Mouse (Mus musculus) forebrain, embryonic 14.5 days (tissue): ENCODE results near the gene Rtn4ip1. TPM values are rescaled to one million over a fixed set of nuclear protein-coding genes. Genes with fewer than 3 reads are reported as not detected.

Experiments
- ATAC-seq: fragments of 200-750 bp; cut with Nextera tagmentation; 2 replicates; pipeline ENCODE4 v1.8.0; 2017; ENCODE audit warnings: mild to moderate bottlenecking, moderate library complexity
- DNase-seq: peaks from one replicate; pipeline ENCODE4 v3.0.0-alpha.2; 2015; ENCODE audit warnings: low spot score
- H3K27ac ChIP-seq: fragments of 300-500 bp; sonication (generic); 2 replicates; pipeline ENCODE4 v1.5.1; 2014; ENCODE audit warnings: low read depth, mild to moderate bottlenecking, control low read depth, low read length, moderate library complexity
- H3K27me3 ChIP-seq: fragments of 300-500 bp; sonication (generic); replicated peaks from 2 replicates; pipeline ENCODE4 v1.6.1; 2014; ENCODE audit warnings: low read length, control low read depth, mixed read lengths; ENCODE audit not compliant: control insufficient read depth, insufficient read depth
- H3K36me3 ChIP-seq: fragments of 300-500 bp; sonication (generic); 2 replicates; pipeline ENCODE4 v1.6.1; 2014; ENCODE audit warnings: low read length, control low read depth; ENCODE audit not compliant: control insufficient read depth, insufficient read depth
- H3K4me1 ChIP-seq: fragments of 300-500 bp; sonication (generic); 2 replicates; pipeline ENCODE4 v1.6.1; 2014; ENCODE audit warnings: antibody characterized with exemption, low read length, control low read depth; ENCODE audit not compliant: control insufficient read depth, insufficient read depth
- H3K4me2 ChIP-seq: fragments of 300-500 bp; sonication (generic); 2 replicates; pipeline ENCODE4 v1.6.1; 2014; ENCODE audit warnings: mild to moderate bottlenecking, control low read depth, low read length
- H3K4me3 ChIP-seq: fragments of 300-500 bp; sonication (generic); 2 replicates; pipeline ENCODE4 v1.5.1; 2014; ENCODE audit warnings: low read depth, low read length, control low read depth
- H3K9ac ChIP-seq: fragments of 300-500 bp; sonication (generic); 2 replicates; pipeline ENCODE4 v1.6.1; 2014; ENCODE audit warnings: mild to moderate bottlenecking, low read length, control low read depth, moderate library complexity
- H3K9me3 ChIP-seq: fragments of 300-500 bp; sonication (generic); replicated peaks from 2 replicates; pipeline ENCODE4 v1.6.1; 2016; ENCODE audit warnings: low read length, control low read depth, mixed read lengths; ENCODE audit not compliant: control insufficient read depth
- WGBS: fragments of 180-500 bp; shearing (Covaris S2); extraction: QIAGEN DNeasy Blood & Tissue Kit; methylation state at CpG from one replicate; pipeline ENCODE4 v1.1.7; 2014; 5-methylcytosine and 5-hydroxymethylcytosine counted together
- polyA plus RNA-seq: library from polyadenylated mRNA; unstranded; fragments of >200 nt; fragmentation: Nextera tagmentation; extraction: Ambion mirVana; gene quantifications from 2 replicates; pipeline ENCODE4 v1.2.1, GENCODE M21; 2014

Rtn4ip1 gene
- polyA plus RNA-seq, 1 experiment from 2014 or later: 19.9 TPM

- Histone ChIP-seq H3K9me3 (no peaks in the 10 kb centered on the region), H3K9ac (peak overlapping the region; percentile 37), H3K4me3 (peak overlapping the region; percentile 45), H3K4me1 (peaks cover 7% of the 10 kb centered on the region; the same call in 1 of the 2 replicates), H3K27me3 (peaks cover 49% of the 10 kb centered on the region), H3K27ac (no peak overlapping the region), H3K36me3 (no peaks in the 10 kb centered on the region), H3K4me2 (peak overlapping the region; percentile 67)
- DNase-seq: peak; percentile 50
- under 1% methylated on average over 63 of the region's 68 CpGs for WGBS
- ATAC-seq: peak; percentile 54
Measured at GRCm38 (mm10) chr10:44003551-44004151, 102.0 kb downstream of the Rtn4ip1 start.

DNA sequence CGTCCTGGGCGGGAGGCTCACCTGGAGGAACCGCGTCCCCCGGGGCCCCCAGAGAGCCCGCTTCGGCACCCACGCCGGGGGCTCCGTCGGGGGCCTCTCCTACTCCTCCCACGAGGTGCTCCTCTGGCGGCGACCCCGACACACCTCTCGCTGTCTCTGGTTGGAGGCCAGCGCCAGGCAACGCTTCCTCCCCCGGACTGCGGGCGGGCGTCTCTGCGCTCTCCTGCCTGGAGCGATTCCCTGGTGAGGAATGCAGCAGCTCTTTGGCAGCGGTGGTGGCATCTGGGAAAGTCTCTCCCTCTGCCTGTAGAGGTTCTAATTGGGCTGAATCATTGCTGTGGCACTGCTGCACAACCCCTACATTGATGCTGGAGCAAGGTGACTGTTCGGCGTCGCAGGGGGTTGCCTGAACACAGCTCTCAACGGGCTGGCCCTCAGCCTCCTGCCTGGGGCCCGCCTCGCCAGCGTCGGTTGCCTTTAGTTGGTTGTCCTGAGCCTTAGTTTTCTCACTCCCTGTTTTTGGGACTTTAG lies 102.7 kb downstream of the Rtn4ip1 start:
- no peak overlapping the region for H3K9ac ChIP-seq
- H3K9me3 ChIP-seq: no peaks in the 10 kb centered on the region
- no peaks in the 10 kb centered on the region for H3K36me3 ChIP-seq
- ATAC-seq: no peak; the same call in 1 of the 2 replicates
- peaks cover 7% of the 10 kb centered on the region; the same call in 1 of the 2 replicates for H3K4me1 ChIP-seq
- peak; percentile 22 for DNase-seq
- WGBS: 1% methylated on average over 32 of the region's 33 CpGs
- peak overlapping the region; percentile 67 for H3K4me2 ChIP-seq
- H3K4me3 ChIP-seq: peak overlapping the region; percentile 45
- peaks cover 49% of the 10 kb centered on the region for H3K27me3 ChIP-seq
- no peak overlapping the region for H3K27ac ChIP-seq

DNA sequence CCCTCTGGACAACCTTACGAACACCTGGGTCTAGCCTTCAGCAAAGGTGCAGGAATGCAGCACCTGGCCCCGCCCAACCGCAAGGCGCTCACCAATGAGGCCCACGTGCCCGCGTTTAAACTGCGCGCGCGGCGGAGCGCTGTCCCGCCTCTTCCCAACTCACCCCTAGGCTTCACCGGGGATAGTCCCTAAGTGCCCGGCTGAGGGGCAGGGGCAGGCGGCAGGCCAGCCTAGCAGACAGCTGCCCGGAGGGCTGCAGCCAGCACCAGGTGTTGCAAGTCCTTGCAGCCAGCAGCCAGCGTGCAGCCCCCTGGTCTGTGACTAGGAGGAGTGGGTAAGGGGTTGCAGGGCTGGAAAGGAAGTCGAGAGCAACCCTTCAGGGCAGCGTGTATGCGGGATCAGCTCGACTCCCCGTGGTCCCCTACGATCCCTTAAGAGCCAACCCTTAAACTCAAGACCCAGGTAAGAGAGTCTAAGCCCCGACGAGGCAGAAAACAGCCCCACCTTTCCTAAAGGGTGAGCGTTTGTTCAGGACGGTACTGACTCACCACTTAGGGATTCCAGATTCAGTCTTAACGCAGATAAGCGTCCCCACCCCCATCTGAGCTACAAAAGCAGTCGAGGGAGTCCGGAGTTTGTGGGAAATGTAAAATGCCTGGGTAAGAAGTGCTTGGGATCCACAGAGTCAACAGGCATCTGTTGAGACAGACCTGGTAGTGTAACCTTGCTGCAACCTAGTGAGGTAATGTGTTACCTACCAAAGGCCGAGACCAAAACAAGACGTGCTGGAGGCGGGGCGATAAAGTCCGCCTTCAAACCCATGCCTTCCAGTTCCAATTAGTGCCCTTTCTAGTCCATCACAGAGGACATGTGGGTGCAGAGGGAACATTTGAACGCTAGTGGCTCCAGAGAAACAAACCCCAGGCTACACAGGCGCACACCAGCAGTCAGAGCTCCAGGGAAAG lies 104.4 kb downstream of the Rtn4ip1 start:
- ATAC-seq (no peak; the same call in 1 of the 2 replicates), DNase-seq (peak; percentile 5)
- Histone ChIP-seq H3K27ac (no peak overlapping the region), H3K4me3 (peak overlapping the region; percentile 21), H3K4me2 (peak overlapping the region; percentile 47), H3K27me3 (peaks cover 49% of the 10 kb centered on the region), H3K9ac (no peak overlapping the region), H3K4me1 (peaks cover 7% of the 10 kb centered on the region; the same call in 1 of the 2 replicates), H3K36me3 (no peaks in the 10 kb centered on the region), H3K9me3 (no peaks in the 10 kb centered on the region)
- WGBS: under 1% methylated on average over 40 of the region's 40 CpGs

Other genes with a start within 250 kb of the Rtn4ip1 start
- 23.4 and 24.9 TPM in 2 replicates for gene Qrsl1, start 62 bp upstream of the Rtn4ip1 start, polyA plus RNA-seq
- gene Crybg1, start 247.0 kb downstream of the Rtn4ip1 start, polyA plus RNA-seq: 0.20 and 0.23 TPM in 2 replicates